ENCODE assay signal across 11 mouse cellular contexts in the genomic region with DNA sequence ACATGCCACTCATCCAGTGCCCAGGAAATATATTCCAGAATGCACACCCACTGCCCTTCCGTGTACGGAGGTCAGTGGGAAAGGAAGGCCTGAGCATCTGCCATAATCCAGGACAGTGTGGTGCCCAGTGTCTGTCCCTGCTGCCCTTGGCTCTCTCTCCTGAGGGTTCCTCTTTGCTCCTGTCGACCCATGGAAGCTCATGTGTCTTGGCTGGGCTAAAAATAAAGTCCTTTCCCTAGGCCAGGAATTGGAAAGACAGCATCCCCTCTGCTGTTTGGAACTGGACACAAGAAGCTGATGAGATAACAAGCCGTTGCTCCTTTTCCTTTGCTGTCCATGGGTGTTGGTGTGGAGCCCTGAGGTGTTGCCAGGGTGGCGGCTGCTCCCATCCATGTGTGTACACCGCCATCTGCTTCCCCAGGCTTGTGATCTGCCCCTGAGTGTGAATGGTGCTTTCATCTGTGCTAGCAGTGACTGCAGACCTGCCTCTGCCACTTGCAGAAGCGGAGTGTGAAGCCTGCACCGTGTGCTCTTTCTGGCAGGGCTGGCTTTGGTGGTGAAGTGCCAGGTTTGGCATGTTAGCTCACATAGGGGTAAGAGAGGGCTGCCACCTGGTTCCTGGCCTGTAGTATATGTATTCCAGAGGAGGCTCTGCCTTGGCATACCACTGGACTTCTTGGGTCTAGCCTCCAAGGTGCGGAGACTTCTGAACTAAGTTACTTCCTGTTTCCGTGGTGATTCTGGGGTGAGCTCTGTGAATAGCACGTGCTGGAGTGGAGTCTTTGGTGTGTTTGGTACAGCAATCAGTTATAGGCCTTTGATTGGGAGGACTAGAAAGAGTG. TPM values are rescaled to one million over a fixed set of nuclear protein-coding genes. Genes with fewer than 3 reads are reported as not detected.
DNase-seq lines count a peak whose midpoint lies in the region; ATAC-seq and TF ChIP-seq lines count a peak whose summit lies in the region.
"Had no signal": no experiment of that assay in that cellular context is flagged by ENCODE, and none has a peak within 500 bp of the region (broad histone marks: within the 10 kb centered on the region; RNA-seq: fewer than 3 reads in every experiment).

No protein-coding gene starts in this region.

- H3K9me3 ChIP-seq in neural tube, embryonic 13.5 days, result no peaks in the 10 kb centered on the region
- H3K9me3 ChIP-seq: embryonic facial prominence, embryonic 12.5 days; kidney, embryonic 15.5 days; lung, embryonic 15.5 days had no signal

- no peak overlapping the region for H3K4me3 ChIP-seq in layer of hippocampus, adult 2 months
- H3K4me3 ChIP-seq in neural tube, embryonic 13.5 days, result no peak overlapping the region
- H3K4me3 ChIP-seq: embryonic facial prominence, embryonic 12.5 days; kidney, embryonic 15.5 days; lung, embryonic 15.5 days had no signal

- H3K36me3 ChIP-seq in neural tube, embryonic 13.5 days, result no peaks in the 10 kb centered on the region
- H3K36me3 ChIP-seq: embryonic facial prominence, embryonic 12.5 days; kidney, embryonic 15.5 days; lung, embryonic 15.5 days had no signal

- 57% methylated on average over 11 of the region's 11 CpGs for WGBS in neural tube, embryonic 13.5 days

- H3K27me3 ChIP-seq in neural tube, embryonic 13.5 days, result no peaks in the 10 kb centered on the region
- H3K27me3 ChIP-seq: embryonic facial prominence, embryonic 12.5 days; kidney, embryonic 15.5 days; lung, embryonic 15.5 days had no signal

- no peak for DNase-seq in layer of hippocampus, adult 2 months (ENCODE audit: low spot score in 2 of 2)
- DNase-seq in layer of hippocampus, adult 9-11 months, result no peak
- peak; percentile 75 for DNase-seq in cerebellum, adult 9-11 months
- DNase-seq in embryo, embryonic 10 days (ENCODE audit: low spot score), result no peak
- no peak for DNase-seq in right cerebral cortex, postnatal 10 days (ENCODE audit: low spot score in 2 of 2)
- DNase-seq in urinary bladder, adult 18-20 months (ENCODE audit: low spot score in 2 of 2), result no peak

- H3K4me1 ChIP-seq in neural tube, embryonic 13.5 days (replicated peaks), result peaks cover 93% of the 10 kb centered on the region

- peak overlapping the region; percentile 68 for H3K27ac ChIP-seq in layer of hippocampus, adult 2 months
- peak overlapping the region; percentile 92; the same call in 1 of the 2 replicates for H3K27ac ChIP-seq in neural tube, embryonic 13.5 days (replicated peaks)
- H3K27ac ChIP-seq: kidney, embryonic 15.5 days; lung, embryonic 15.5 days had no signal

- TF ChIP-seq CTCF in layer of hippocampus, adult 2 months (conservative IDR thresholded peaks at IDR 0.05), result no peak

- peak; percentile 44 to 50; a peak in 3 of 4 replicates for ATAC-seq in hematopoietic stem cell, adult 5-6 weeks (replicated peaks in 1 of 2; ENCODE audit: insufficient read depth in 1 of 2, low FRiP score in 2 of 2, low TSS enrichment in 1 of 2, low read depth in 1 of 2, poor library complexity in 2 of 2, severe bottlenecking in 2 of 2)
- ATAC-seq in neural tube, embryonic 13.5 days (ENCODE audit: low read depth), result no peak

- no peak overlapping the region for H3K4me2 ChIP-seq in neural tube, embryonic 13.5 days
- H3K4me2 ChIP-seq: embryonic facial prominence, embryonic 12.5 days; kidney, embryonic 15.5 days; lung, embryonic 15.5 days had no signal

- no peak overlapping the region for H3K9ac ChIP-seq in neural tube, embryonic 13.5 days
- H3K9ac ChIP-seq: embryonic facial prominence, embryonic 12.5 days; kidney, embryonic 15.5 days; lung, embryonic 15.5 days had no signal

RNA-seq across cellular contexts. Expression of gene Galnt2, which starts 50.7 kb away (rescaled TPM):
- total RNA-seq in layer of hippocampus, adult 2 months (2021), result 10 to 100 TPM; 34.5 to 44.5 TPM
- total RNA-seq in hematopoietic stem cell, adult 5-6 weeks (2017), result 26.9 and 42.6 TPM in 2 replicates
- polyA plus RNA-seq in neural tube, embryonic 13.5 days (2015; fragmentation: Nextera tagmentation; extraction: Ambion mirVana), result 61.4 and 64.5 TPM in 2 replicates
